Mouse (Mus musculus) A20 (cell line): ENCODE results near the gene Amt.
A peak's percentile ranks its signal among the peaks of the same experiment; 100 is the strongest.
"Not testable (repeated sequence)": the region's sequence is repeated elsewhere in the genome, so short reads cannot be mapped to it uniquely, and the experiment has no call there.

Experiments used
- DNase-seq: peaks from one replicate; pipeline ENCODE4 v3.0.0-alpha.2; 2011; ENCODE audit warnings: low read depth, low spot score

Amt gene

DNA sequence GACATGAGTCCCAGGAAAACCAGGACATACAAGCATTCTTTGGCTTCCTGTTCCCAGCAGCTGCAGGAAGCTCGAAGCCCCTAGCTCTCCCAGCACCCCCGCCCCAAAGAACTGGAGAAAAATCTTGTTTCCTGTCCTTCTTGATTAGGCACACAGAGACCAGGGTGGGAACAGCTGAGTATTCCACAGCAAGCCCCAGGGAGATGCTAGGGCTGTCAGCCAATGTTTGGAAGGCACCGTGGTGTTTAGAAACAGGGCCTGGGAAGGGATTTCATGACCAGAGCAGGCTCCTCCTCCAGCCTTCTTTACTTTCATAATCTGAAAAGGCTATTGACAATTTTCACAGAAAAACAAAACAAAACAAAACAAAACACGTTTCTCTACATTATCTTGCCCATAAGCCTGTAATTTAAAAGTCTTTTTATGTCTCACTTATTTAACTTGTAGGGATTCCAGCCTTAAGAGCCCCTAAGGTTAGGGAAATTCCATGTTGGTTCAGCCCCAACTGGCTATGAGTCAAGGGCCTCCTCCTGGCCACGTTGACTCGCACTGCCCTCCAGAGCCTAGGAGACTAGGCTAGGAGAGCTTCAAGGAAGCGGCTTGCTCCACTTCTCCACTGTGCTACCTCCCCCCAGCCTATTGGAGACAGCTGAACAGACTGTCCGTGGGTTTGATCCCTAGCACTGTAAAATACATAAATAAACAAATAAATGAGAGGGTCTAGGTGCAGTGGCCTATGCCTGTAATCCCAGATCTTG is 16.4 kb upstream of the Amt start:
- DNase-seq, result no peak

DNA sequence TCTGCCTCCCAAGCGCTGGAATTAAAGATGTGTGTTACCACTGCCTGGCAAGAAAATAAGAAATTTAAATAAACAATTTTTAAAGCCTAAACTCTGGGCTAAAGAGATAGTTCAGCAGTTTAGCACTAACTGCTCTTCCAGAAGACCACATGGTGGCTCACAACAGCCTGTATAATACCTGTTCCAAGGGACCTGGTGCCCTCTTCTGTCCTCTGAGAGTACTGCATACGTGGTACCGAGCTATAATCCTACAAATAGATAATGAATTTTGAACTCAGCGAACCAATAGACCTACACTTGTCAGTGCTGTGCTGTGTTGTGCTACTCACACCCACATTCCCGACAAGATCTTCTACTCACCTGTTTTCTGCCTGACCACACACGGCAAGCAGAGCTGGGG is 12.2 kb upstream of the Amt start:
- peak; percentile 84 for DNase-seq

DNA sequence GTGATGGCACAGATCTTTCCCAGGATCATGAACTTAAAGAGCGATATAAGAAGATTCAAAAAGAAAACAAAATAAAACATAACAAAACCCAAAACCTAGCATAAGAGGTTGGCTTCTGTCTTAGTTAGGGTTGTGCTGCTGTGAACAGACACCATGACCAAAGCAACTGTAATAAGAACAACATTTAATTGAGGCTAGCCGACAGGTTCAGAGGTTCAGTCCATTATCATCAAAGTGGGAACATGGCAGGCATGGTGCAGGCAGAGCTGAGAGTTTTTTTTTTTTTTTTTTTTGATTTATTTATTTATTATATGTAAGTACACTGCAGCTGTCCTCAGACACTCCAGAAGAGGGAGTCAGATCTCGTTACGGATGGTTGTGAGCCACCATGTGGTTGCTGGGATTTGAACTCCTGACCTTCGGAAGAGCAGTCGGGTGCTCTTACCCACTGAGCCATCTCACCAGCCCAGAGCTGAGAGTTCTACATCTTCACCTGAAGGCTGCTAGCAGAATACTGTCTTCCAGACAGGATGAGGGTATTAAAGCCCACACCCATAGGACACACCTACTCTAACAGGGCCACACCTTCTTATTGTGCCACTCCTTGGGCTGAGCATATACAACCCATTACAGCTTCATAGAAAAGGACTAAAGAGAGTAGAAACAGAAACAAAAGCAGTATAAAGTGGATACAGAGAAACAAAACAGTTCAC is 9.0 kb upstream of the Amt start:
- DNase-seq, result peak; percentile 14

DNA sequence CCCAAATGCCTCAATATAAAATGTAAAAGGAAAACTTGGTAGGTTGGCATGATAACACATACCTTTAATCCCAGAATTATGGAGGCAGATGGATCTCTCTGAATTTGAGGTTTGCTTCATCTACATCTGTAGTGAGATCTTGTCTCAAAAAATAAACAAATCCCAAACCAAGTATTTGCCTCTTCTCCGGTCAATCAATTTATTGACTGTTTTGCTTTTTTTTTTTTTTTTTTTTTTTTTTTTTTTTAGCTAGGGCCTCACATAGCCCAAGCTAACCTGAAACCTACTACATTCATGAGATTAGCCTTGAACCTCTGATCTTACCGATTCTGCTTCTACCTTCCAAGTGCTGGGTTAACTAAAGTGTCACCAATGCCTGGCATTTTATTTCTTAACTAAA is 7.3 kb upstream of the Amt start:
- DNase-seq, result no peak

DNA sequence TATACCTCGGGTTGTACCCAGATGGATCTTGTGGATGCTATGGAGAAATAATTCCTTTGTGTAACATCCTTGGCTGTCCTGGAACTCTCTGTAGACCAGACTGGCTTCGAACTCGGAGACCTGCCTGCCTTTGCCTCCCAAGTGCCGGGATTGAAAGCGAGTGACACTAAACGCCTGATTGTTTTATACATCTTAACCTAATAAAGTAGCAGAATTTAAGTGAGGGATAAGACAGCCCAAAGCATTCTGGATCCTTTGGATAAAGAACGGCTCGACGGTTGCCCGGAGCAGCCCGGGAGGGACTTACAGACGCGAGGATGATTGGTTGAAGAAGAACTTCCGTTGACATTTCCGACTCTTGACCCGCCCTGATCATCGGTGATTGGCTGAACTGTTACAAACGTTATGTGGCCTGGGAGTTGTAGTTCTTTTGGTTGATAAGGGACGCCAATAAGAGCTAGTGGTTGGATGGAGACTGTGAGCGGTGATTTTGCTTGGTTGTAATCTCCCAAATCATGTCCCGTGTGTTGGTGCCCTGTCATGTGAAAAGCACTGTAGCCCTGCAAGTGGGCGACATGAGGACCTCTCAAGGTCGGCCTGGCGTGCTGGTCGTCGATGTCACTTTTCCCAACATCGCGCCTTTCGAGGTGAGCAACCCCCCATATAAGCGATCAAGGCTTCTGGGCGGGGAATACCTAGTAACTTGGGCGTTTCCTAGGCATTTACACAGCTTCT is 6.5 kb upstream of the Amt start, which contains the start of gene Nicn1:
Gene Nicn1 (plus strand): TSS at position 414 of the 735 bp plus-strand sequence.
- peak; percentile 94 for DNase-seq

DNA sequence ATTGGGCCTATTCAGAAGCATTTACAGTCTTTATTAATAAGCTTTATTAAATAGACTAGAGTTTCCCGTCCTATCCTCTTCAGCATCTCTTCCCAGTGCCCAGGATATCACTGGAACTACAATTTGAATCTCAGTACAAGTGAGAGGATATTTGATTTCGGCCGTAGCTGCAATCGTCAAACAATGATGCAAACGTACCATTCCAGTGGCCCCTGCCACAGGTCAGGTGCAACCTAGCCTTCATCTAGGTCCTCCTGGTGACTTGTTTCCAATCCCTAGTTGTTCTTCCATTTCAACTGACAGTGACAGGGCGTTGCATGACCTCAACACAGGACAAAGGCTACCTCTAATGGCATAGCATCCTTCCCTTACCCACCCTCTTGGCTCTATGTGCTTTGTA is 5.9 kb upstream of the Amt start:
- DNase-seq, result no peak

DNA sequence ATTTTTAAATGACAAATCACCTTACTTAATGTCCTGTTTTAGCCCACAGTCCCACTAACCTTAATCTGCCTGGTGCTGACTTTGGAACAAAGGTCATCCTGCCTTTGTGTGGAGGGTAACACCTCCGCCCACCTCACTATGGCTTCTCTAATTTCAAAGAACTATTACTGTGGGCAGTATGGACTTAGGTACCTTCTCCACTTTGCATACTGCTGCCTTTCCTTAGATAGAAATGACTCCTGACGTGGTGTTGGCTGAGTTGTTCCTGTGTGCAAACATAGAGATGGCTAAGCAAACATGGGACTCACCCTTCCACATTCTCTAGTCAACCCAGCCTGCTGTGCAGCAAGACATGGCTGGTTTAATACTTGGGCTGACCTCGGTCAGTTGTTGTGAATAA is 5.2 kb downstream of the Amt start:
- DNase-seq, result no peak

DNA sequence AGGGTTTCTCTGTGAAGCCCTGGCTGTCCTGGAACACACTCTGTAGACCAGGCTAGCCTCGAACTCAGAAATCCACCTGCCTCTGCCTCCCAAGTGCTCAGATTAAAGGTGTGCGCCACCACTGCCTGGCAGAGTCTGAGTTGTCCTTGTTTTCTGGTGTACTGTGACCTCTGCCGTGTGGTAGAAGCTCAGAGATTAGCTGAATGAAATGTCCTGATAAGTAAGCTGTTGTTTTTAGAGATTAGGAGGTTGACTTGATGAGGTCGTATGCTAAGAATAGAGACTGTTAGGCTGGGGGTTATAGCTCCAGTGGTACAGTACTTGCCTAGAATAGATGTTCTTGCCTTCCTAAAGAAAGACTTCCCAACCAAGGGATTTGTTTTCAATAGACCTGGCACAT is 8.1 kb downstream of the Amt start:
- no peak for DNase-seq

DNA sequence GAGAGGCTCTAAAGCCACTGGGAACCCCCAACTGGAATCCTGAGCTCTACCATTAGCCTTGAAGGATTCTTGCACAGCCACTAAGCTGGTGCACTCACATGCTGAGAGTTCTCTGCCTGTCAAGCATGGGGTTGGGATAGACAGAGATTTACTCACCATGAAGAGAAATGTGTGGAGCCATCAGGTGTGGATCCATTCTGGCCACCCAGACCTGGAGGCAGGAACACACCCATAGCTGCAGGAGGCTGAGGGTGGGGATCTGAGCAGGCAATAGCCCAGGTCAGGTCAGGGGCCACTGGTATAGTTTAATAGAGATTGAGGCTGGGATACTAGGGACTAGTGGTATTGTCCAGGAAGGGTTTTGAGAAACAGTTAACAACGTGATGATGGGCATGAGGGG is 8.5 kb downstream of the Amt start:
- no peak for DNase-seq

DNA sequence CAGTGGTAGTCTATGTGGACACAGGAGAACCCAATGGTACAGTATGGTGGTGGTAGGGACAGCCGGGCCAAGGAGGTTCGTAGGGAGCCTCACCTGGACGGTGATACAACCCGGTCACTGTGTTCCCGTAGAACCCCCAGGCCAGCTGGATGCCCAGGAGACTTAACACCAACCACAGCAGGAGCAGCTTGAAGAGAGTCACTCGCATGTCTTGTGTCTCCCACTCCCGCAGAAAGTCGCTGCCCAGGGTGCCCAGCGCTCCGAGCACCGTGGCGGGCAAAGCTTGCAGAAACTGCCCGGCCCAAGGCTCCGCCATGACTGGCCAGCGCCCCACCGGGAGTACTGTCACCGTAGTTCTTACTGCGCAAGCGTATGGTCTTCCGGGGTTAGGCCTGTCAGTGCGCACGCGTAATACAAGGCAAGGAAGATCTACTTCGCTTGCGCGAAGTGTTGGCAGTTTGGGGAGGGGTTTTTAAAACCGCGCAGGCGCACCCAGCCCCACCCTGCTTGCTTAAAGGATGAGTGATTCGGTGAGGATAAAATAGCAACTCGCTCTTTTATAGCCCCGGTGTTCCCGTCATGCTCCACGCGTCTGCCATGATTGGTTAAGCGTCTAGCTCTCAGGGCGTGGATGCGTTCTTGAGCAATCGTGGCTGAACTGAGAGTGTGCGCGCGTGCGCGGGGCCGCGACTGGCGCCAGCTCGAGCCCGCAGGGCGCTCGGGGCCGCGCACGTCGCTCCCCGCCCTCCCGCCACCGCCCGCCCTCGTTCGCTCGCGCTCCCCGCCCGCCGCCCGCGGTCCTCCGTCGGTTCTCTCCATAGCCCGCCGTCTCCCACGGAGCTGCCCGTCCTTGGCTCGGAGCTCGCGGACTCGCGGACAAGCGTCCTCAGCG is 9.2 kb downstream of the Amt start, which contains the start of the genes Rhoa and Tcta:
Gene Rhoa (plus strand): TSS at position 501 of the 892 bp plus-strand sequence.
Gene Tcta (minus strand): TSS at position 532 of the 892 bp plus-strand sequence.
- peak; percentile 100 for DNase-seq

DNA sequence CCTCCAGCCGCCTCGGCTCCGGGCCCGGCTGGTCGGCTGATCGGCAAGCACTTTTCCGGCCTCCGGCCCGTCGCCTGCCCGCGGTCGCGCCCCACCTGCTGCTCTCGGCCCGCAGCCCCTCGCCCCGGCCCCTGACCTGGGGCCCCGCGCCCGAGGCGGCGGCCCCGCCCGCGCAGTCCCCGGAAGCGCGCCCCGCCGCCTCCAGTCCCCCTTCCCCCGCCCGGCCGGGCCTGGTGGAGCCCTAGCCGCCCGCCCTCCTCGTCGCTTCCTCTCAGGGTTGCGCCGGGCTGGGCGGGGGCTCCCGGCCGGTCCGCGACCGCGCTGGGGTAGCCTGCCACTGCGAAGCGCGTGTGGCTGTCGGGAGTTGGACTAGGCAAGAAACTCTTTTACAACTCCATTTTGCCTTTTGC is 9.9 kb downstream of the Amt start:
- DNase-seq, result peak; percentile 85

DNA sequence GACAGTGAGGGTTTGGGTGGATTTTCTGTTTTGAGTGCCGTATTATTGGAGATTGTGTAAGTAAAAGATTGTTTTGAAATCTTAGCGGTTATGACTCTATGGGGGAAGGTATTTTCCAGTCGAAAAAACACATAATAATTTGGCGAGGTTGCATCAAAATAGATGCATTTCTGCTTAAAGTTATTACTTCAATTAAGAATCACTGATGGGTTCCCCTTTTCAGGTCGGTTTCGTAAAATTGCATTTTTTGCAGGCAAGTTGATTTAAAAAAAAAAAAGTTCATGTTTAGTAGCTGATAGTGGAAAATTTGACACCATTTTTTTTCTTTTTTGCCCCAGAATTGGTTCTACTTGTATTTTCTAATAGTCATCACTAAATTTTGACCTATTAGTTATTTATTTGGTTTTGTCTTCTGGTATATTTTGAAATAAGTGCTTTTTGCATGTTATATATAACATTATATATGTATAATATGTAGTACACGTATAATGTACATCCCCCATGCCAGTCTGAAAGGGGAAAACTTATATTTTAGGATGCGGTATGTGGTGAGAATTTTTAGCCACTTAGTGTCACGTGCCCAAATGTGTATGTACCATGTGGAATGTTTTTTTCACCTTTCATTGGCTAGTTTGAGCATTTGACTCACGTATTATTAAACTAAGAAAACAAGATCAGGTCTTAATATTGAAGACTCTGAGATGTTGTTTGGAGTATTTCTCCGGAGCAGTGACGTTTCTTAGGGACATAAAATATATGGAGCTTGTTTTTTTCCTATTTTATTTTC is 10.6 kb downstream of the Amt start:
- DNase-seq, result peak; percentile 33

DNA sequence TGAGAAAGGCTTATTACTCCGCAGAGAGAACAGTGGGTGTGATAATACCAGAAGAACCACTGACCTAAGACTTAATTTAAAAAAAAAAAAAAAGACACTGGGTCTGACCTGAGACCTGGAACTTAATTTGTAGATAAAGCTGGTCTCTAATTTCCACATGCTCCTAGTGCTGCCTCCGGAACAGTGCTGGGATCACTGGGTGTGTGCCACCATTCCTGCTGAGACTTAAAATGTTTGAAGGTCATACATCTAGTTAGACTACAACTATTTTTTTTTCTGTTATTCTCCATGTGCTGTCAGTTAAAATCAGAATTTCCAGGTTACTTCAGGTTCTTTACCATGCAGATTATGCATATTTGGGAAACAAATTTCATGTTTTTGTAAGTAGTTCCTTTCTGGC is 11.5 kb downstream of the Amt start:
- no peak for DNase-seq

DNA sequence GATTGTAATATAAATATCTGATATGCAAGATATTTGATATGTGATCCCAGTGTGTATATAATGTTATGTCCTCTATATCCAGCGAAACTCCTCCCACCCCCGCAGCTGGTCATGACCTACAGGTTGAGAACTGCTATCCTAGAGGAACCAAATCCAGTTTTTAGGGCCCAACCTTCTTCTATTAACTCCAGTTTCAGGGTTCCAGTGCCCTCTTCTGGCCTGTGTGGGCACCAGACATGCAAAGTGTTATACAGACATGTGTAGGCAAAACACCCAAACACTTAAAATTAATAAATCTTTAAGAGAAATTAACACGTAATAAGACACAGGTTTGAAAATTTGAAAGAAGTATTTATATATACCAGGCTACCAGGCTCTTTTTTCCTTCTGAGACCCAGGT is 20.9 kb downstream of the Amt start:
- DNase-seq, result peak; percentile 32

DNA sequence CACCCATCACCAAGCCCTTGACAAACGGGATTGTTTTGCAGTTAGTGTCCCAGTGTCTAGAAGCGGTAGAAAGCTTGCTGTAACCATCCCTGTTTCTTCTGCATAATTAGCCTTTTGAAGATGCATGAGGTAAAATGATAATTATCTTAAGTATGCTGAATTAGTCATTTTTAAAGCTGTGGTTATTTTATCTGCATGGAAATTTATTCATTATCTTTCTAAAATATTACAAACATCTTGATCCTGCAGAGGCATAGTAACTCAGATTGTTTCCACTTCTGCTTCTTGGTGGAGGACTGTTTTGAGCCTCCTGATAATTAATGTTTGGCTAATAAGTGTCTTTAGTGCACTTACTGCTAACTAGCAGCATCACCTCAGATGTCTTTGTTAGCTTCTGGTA is 21.8 kb downstream of the Amt start:
- no peak for DNase-seq

DNA sequence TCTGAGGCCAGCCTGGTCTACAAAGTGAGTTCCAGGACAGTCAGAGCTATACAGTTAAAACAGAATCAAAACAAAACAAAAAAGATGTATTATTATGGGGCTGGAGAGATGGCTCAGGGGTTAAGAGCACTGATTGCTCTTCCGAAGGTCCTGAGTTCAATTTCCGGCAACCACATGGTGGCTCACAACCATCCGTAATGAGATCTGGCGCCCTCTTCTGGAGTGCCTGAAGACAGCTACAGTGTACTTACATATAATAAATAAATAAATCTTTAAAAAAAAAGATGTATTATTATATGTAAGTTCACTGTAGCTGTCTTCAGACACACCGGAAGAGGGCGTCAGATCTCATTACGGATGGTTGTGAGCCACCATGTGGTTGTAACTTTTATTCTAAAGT is 25.4 kb downstream of the Amt start:
- DNase-seq, result not testable (repeated sequence)

DNA sequence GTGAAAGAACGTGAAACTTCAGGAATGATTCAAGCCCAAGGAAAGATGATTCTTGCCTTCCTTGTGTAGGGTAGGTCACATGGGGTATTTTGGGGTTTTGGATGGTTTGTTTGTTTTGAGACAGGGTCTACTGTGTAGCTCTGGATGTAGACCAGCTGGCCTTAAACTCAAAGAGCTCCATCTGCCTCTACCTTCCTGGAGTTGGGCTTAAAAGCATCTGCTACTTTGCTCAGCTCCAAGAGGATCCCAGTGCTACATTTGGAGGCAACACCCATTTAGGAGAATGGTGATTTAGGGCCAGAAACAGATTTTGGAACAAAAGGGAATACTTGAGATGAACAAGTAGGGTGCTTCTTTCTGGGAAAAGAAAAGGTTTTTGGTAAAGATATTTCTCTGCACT is 28.1 kb downstream of the Amt start:
- DNase-seq, result no peak

DNA sequence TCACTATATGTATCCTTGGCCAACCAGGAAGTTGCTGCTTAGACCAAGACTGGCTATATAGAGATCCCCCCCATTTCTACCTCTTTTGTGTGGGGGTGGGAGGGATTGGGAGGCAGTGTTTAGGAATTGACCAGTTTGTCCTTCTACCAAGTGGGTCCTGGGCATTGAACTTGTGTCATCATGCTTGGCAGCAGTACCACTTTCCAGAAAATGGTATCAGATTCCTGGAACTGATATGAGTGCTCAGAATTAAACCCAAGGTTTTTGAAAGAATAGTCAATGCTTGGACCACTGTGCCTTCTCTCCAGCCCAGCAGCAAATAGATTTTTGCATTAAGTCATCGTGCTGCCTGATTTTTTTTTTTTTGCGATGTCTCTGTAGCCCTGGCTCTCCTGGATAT is 29.2 kb downstream of the Amt start:
- DNase-seq, result no peak

DNA sequence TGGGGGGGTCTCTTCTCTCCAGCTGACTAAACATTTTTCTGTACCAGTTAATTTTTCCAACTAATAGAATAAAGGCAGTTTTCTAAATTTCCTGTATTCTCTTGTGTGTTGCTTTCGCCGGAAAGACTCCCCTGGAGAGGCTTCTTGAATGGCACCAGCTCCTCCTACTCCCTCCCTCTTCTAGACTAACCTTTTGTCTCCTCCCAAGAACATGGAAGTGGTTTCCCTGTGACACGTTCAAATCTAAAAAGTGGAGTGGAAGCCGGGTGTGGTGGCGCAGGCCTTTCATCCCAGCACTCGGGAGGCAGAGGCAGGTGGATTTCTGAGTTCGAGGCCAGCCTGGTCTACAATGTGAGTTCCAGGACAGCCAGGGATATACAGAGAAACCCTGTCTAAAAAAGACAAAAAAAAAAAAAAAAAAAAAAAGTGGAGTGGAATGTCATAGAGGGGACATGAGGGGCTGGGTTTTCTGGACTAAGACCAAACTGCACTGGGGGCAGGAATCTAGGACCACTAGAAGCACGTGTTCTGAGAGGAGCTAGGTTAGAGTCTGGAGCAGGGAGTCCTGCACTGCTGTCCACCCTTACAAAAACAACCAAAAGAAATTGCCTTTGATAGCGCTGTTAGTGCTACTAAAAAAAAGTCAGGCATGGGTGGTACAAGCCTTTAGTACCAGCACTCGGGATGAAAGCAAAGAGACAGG is 41.3 kb downstream of the Amt start:
- DNase-seq, result no peak

DNA sequence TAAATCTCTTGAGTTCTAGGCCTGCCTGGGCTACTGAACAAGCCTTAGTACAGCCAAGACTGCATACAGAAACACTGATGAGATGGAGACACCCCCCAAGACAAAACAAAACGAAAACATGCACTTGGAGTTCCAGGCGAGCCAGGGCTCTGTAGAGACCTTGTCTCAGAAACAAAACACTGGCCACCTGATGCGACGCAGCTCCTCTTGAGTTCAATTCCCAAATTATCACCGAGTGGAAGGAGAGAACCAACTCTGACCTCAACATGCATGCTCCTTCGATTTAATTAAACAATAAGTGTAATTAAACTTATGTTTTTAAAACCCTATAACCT is 41.9 kb downstream of the Amt start:
- DNase-seq, result no peak
